Mouse (Mus musculus) liver, embryonic 15.5 days (tissue): ENCODE measurements around the gene Ccnb1ip1. TPM values are rescaled to one million over a fixed set of nuclear protein-coding genes. Genes with fewer than 3 reads are reported as not detected.
"Not testable (repeated sequence)": the region's sequence is repeated elsewhere in the genome, so short reads cannot be mapped to it uniquely, and the experiment has no call there.

Experiments used
- ATAC-seq: fragments of 200-750 bp; cut with Nextera tagmentation; 2 replicates; pipeline ENCODE4 v1.8.0; 2017; ENCODE audit warnings: moderate number of reproducible peaks, mild to moderate bottlenecking, moderate library complexity; ENCODE audit not compliant: insufficient read depth
- H3K27ac ChIP-seq: fragments of 300-500 bp; sonication (generic); replicated peaks from 2 replicates; pipeline ENCODE4 v1.5.1; 2015; ENCODE audit warnings: mild to moderate bottlenecking, inconsistent platforms
- H3K27me3 ChIP-seq: fragments of 300-500 bp; sonication (generic); 2 replicates; pipeline ENCODE4 v1.6.1; 2015; ENCODE audit warnings: mild to moderate bottlenecking, inconsistent platforms
- H3K36me3 ChIP-seq: fragments of 300-500 bp; sonication (generic); replicated peaks from 2 replicates; pipeline ENCODE4 v1.6.1; 2015; ENCODE audit warnings: moderate library complexity, mild to moderate bottlenecking, inconsistent platforms
- H3K4me1 ChIP-seq: fragments of 300-500 bp; sonication (generic); replicated peaks from 2 replicates; pipeline ENCODE4 v1.6.1; 2015; ENCODE audit warnings: inconsistent platforms
- H3K4me2 ChIP-seq: fragments of 300-500 bp; sonication (generic); 2 replicates; pipeline ENCODE4 v1.6.1; 2015; ENCODE audit warnings: moderate library complexity, mild to moderate bottlenecking, inconsistent platforms
- H3K4me3 ChIP-seq: fragments of 300-500 bp; sonication (generic); replicated peaks from 2 replicates; pipeline ENCODE4 v1.5.1; 2015; ENCODE audit warnings: mild to moderate bottlenecking, inconsistent platforms
- H3K9ac ChIP-seq: fragments of 300-500 bp; sonication (generic); 2 replicates; pipeline ENCODE4 v1.6.1; 2015; ENCODE audit warnings: moderate library complexity, mild to moderate bottlenecking, inconsistent platforms
- H3K9me3 ChIP-seq: fragments of 300-500 bp; sonication (generic); replicated peaks from 2 replicates; pipeline ENCODE4 v1.6.1; 2016; ENCODE audit warnings: inconsistent platforms
- WGBS: fragments of 180-500 bp; shearing (Covaris S2); methylation state at CpG from one replicate; pipeline ENCODE4 v1.1.7; 2015; ENCODE audit warnings: mixed read lengths; ENCODE audit not compliant: insufficient replicate concordance; 5-methylcytosine and 5-hydroxymethylcytosine counted together
- polyA plus RNA-seq: library from polyadenylated mRNA; unstranded; fragments of >200 nt; fragmentation: Nextera tagmentation; extraction: Ambion mirVana; gene quantifications from 2 replicates; pipeline ENCODE4 v1.2.1, GENCODE M21; 2015

Ccnb1ip1 gene
- not detected in 2 replicates for polyA plus RNA-seq

- Histone ChIP-seq H3K27me3 (no peaks in the 10 kb centered on the region), H3K9me3 (no peaks in the 10 kb centered on the region), H3K4me1 (peaks cover 18% of the 10 kb centered on the region), H3K9ac (peak within 1 kb of the TSS; percentile 69), H3K4me2 (peak within 1 kb of the TSS; percentile 82), H3K27ac (peak within 1 kb of the TSS; percentile 90), H3K4me3 (peak within 1 kb of the TSS; percentile 65), H3K36me3 (peaks cover 19% of the 10 kb centered on the region)
- ATAC-seq = peak; percentile 100
- under 1% methylated on average over 42 of the region's 42 CpGs for WGBS
Observed at GRCm38 (mm10) chr14:50807487-50808072, at the start of gene Ccnb1ip1, which contains the start of gene Parp2. Ccnb1ip1 (minus strand) TSS chr14:50807732. Parp2 (plus strand) TSS chr14:50807841.

- Histone ChIP-seq H3K4me3 (no peak overlapping the region), H3K4me1 (no peaks in the 10 kb centered on the region), H3K36me3 (peaks cover 19% of the 10 kb centered on the region), H3K4me2 (no peak overlapping the region), H3K27me3 (no peaks in the 10 kb centered on the region), H3K27ac (no peak overlapping the region), H3K9ac (no peak overlapping the region), H3K9me3 (no peaks in the 10 kb centered on the region)
- 66% methylated on average over 5 of the region's 5 CpGs for WGBS
- no peak for ATAC-seq
Observed at GRCm38 (mm10) chr14:50855788-50856187, 48.3 kb upstream of the Ccnb1ip1 start.

- WGBS = 65% methylated on average over 6 of the region's 6 CpGs
- Histone ChIP-seq H3K4me1 (no peaks in the 10 kb centered on the region), H3K27me3 (no peaks in the 10 kb centered on the region), H3K36me3 (no peaks in the 10 kb centered on the region), H3K27ac (no peak overlapping the region), H3K9me3 (no peaks in the 10 kb centered on the region), H3K9ac (no peak overlapping the region), H3K4me2 (no peak overlapping the region), H3K4me3 (no peak overlapping the region)
- no peak for ATAC-seq
Observed at GRCm38 (mm10) chr14:50837236-50837635, 29.7 kb upstream of the Ccnb1ip1 start.

- Histone ChIP-seq H3K9me3 (no peaks in the 10 kb centered on the region), H3K4me2 (no peak overlapping the region), H3K27ac (no peak overlapping the region), H3K9ac (no peak overlapping the region), H3K4me1 (no peaks in the 10 kb centered on the region), H3K4me3 (no peak overlapping the region), H3K36me3 (no peaks in the 10 kb centered on the region), H3K27me3 (no peaks in the 10 kb centered on the region)
- peak; percentile 35 for ATAC-seq
- 37% methylated on average over 2 of the region's 2 CpGs for WGBS
Observed at GRCm38 (mm10) chr14:50834435-50834834, 26.9 kb upstream of the Ccnb1ip1 start.

GRCm38 (mm10) chr14:50833964-50834363, 26.4 kb upstream of the Ccnb1ip1 start:
- no peak overlapping the region for H3K4me3 ChIP-seq
- H3K27me3 ChIP-seq = no peaks in the 10 kb centered on the region
- ATAC-seq = peak; percentile 62
- no peaks in the 10 kb centered on the region for H3K9me3 ChIP-seq
- no peak overlapping the region for H3K9ac ChIP-seq
- H3K4me2 ChIP-seq = no peak overlapping the region
- H3K36me3 ChIP-seq = no peaks in the 10 kb centered on the region
- no peak overlapping the region for H3K27ac ChIP-seq
- 39% methylated on average over 10 of the region's 10 CpGs for WGBS
- no peaks in the 10 kb centered on the region for H3K4me1 ChIP-seq

GRCm38 (mm10) chr14:50829878-50830277, 22.3 kb upstream of the Ccnb1ip1 start:
- Histone ChIP-seq H3K9ac (no peak overlapping the region), H3K9me3 (no peaks in the 10 kb centered on the region), H3K4me1 (no peaks in the 10 kb centered on the region), H3K4me2 (no peak overlapping the region), H3K36me3 (no peaks in the 10 kb centered on the region), H3K27me3 (no peaks in the 10 kb centered on the region), H3K27ac (no peak overlapping the region), H3K4me3 (no peak overlapping the region)
- 61% methylated on average over 3 of the region's 3 CpGs for WGBS
- no peak for ATAC-seq

- no peak overlapping the region for H3K4me3 ChIP-seq
- no peaks in the 10 kb centered on the region for H3K4me1 ChIP-seq
- peaks cover 12% of the 10 kb centered on the region for H3K36me3 ChIP-seq
- H3K27ac ChIP-seq = no peak overlapping the region
- no peak overlapping the region for H3K4me2 ChIP-seq
- H3K9me3 ChIP-seq = no peaks in the 10 kb centered on the region
- 67% methylated on average over 4 of the region's 4 CpGs for WGBS
- H3K27me3 ChIP-seq = no peaks in the 10 kb centered on the region
- ATAC-seq = no peak
- no peak overlapping the region for H3K9ac ChIP-seq
Observed at GRCm38 (mm10) chr14:50826579-50826978, 19.0 kb upstream of the Ccnb1ip1 start.

- Histone ChIP-seq H3K4me3 (no peak overlapping the region), H3K4me1 (no peaks in the 10 kb centered on the region), H3K4me2 (no peak overlapping the region), H3K27me3 (no peaks in the 10 kb centered on the region), H3K36me3 (peaks cover 36% of the 10 kb centered on the region), H3K27ac (0 out of 2 replicates have a peak overlapping the region, but pooled peaks have one; percentile 41), H3K9ac (no peak overlapping the region), H3K9me3 (no peaks in the 10 kb centered on the region)
- no peak for ATAC-seq
- WGBS = 47% methylated on average over 9 of the region's 9 CpGs
Observed at GRCm38 (mm10) chr14:50824219-50824618, 16.7 kb upstream of the Ccnb1ip1 start.

- 73% methylated on average over 2 of the region's 2 CpGs for WGBS
- Histone ChIP-seq H3K4me1 (no peaks in the 10 kb centered on the region), H3K36me3 (peaks cover 44% of the 10 kb centered on the region), H3K27me3 (no peaks in the 10 kb centered on the region), H3K9me3 (no peaks in the 10 kb centered on the region), H3K4me3 (no peak overlapping the region), H3K9ac (no peak overlapping the region), H3K27ac (no peak overlapping the region), H3K4me2 (no peak overlapping the region)
- ATAC-seq = no peak
Observed at GRCm38 (mm10) chr14:50823240-50823639, 15.7 kb upstream of the Ccnb1ip1 start.

GRCm38 (mm10) chr14:50813060-50813459, 5.5 kb upstream of the Ccnb1ip1 start:
- Histone ChIP-seq H3K4me1 (peaks cover 5% of the 10 kb centered on the region), H3K4me3 (no peak overlapping the region), H3K27ac (no peak overlapping the region), H3K27me3 (no peaks in the 10 kb centered on the region), H3K4me2 (no peak overlapping the region), H3K9me3 (no peaks in the 10 kb centered on the region), H3K36me3 (peaks cover 71% of the 10 kb centered on the region), H3K9ac (no peak overlapping the region)
- ATAC-seq = no peak
- WGBS = 76% methylated on average over 2 of the region's 2 CpGs

GRCm38 (mm10) chr14:50806469-50806868, 1.1 kb downstream of the Ccnb1ip1 start:
- H3K4me2 ChIP-seq = peak overlapping the region; percentile 82
- 72% methylated on average over 5 of the region's 5 CpGs for WGBS
- not testable (repeated sequence) for H3K9me3 ChIP-seq, H3K9ac ChIP-seq, H3K27me3 ChIP-seq, ATAC-seq
- peaks cover 18% of the 10 kb centered on the region for H3K4me1 ChIP-seq
- peaks cover 11% of the 10 kb centered on the region for H3K36me3 ChIP-seq
- H3K27ac ChIP-seq = 0 out of 2 replicates have a peak overlapping the region, but pooled peaks have one; percentile 90
- 0 out of 2 replicates have a peak overlapping the region, but pooled peaks have one; percentile 65 for H3K4me3 ChIP-seq

GRCm38 (mm10) chr14:50804683-50805082, 2.8 kb downstream of the Ccnb1ip1 start:
- Histone ChIP-seq H3K9ac (no peak overlapping the region), H3K4me2 (no peak overlapping the region), H3K9me3 (no peaks in the 10 kb centered on the region), H3K27me3 (no peaks in the 10 kb centered on the region), H3K4me3 (no peak overlapping the region), H3K27ac (no peak overlapping the region), H3K4me1 (peaks cover 18% of the 10 kb centered on the region), H3K36me3 (no peaks in the 10 kb centered on the region)
- 66% methylated on average over 13 of the region's 13 CpGs for WGBS
- no peak for ATAC-seq
